Mouse (Mus musculus) MEL (cell line): ENCODE measurements around the gene Scfd2. TPM values are rescaled to one million over a fixed set of nuclear protein-coding genes. Genes with fewer than 3 reads are reported as not detected.

Experiments used
- DNase-seq: peaks from one replicate; pipeline ENCODE4 v3.0.0; 2011; ENCODE audit warnings: low read depth, low spot score
- H3K27ac ChIP-seq: 2 replicates; pipeline ENCODE4 v1.5.1; 2012; ENCODE audit warnings: low read depth, mild to moderate bottlenecking, control low read depth, low read length, moderate library complexity; ENCODE audit not compliant: control insufficient read depth
- H3K27me3 ChIP-seq, 2 experiments: fragments of 150-350 bp in 1 of 2; sonication (generic) in 1 of 2; 2 replicates each; pipeline ENCODE4 v1.6.1; 2012; ENCODE audit warnings: low read length in 2 of 2, mild to moderate bottlenecking in 2 of 2, improper control_type of control experiment in 1 of 2, moderate library complexity in 1 of 2; ENCODE audit not compliant: insufficient read depth in 2 of 2, control insufficient read depth in 1 of 2
- H3K36me3 ChIP-seq, 2 experiments: 2 replicates each; pipeline ENCODE4 v1.6.1; 2012 to 2014; ENCODE audit warnings: low read length in 2 of 2, improper control_type of control experiment in 1 of 2, inconsistent platforms in 1 of 2, mild to moderate bottlenecking in 1 of 2; ENCODE audit not compliant: insufficient read depth in 2 of 2, control insufficient read depth in 1 of 2
- H3K4me1 ChIP-seq, 2 experiments: fragments of 150-350 bp in 1 of 2; sonication (generic) in 1 of 2; 2 replicates each; pipeline ENCODE4 v1.6.1; 2012; ENCODE audit warnings: low read length in 2 of 2, improper control_type of control experiment in 1 of 2, mild to moderate bottlenecking in 1 of 2; ENCODE audit not compliant: insufficient read depth in 2 of 2, control insufficient read depth in 1 of 2
- H3K4me3 ChIP-seq, 2 experiments: fragments of 150-350 bp in 1 of 2; sonication (generic) in 1 of 2; 2 replicates each; pipeline ENCODE4 v1.5.1; 2012; ENCODE audit warnings: low read depth in 2 of 2, low read length in 2 of 2, mild to moderate bottlenecking in 2 of 2, moderate library complexity in 2 of 2, control low read depth in 1 of 2, improper control_type of control experiment in 1 of 2; ENCODE audit not compliant: control insufficient read depth in 1 of 2, insufficient read depth in 1 of 2
- H3K79me2 ChIP-seq: 2 replicates; pipeline ENCODE4 v1.6.1; 2012; ENCODE audit warnings: mild to moderate bottlenecking, low read length, moderate library complexity; ENCODE audit not compliant: control insufficient read depth, poor library complexity, insufficient read depth
- H3K9ac ChIP-seq: 2 replicates; pipeline ENCODE4 v1.6.1; 2012; ENCODE audit warnings: low read depth, mild to moderate bottlenecking, control low read depth, low read length, moderate library complexity; ENCODE audit not compliant: control insufficient read depth, poor library complexity, severe bottlenecking
- H3K9me3 ChIP-seq: fragments of 150-350 bp; sonication (generic); replicated peaks from 2 replicates; pipeline ENCODE4 v1.6.1; 2012; ENCODE audit warnings: mild to moderate bottlenecking, low read length, improper control_type of control experiment, moderate library complexity; ENCODE audit not compliant: insufficient read depth
- CHD1 ChIP-seq: IDR thresholded peaks from 2 replicates; pipeline ENCODE4 v1.6.1; 2012; ENCODE audit warnings: low read depth, mild to moderate bottlenecking, inconsistent platforms, low read length, improper control_type of control experiment
- CTCF ChIP-seq, 3 experiments: IDR thresholded peaks in 2 of 3; conservative IDR thresholded peaks in 1 of 3; 2 replicates each; pipeline ENCODE4 v1.5.1; 2011 to 2012; ENCODE audit warnings: low read length in 3 of 3, low read depth in 2 of 3, mild to moderate bottlenecking in 2 of 3, improper control_type of control experiment in 1 of 3, inconsistent platforms in 1 of 3, mixed read lengths in 1 of 3, moderate library complexity in 1 of 3; ENCODE audit not compliant: control insufficient read depth in 1 of 3, insufficient read depth in 1 of 3, poor library complexity in 1 of 3, severe bottlenecking in 1 of 3
- EP300 ChIP-seq, 2 experiments: IDR thresholded peaks; 2 replicates each; pipeline ENCODE4 v1.6.1; 2011; ENCODE audit warnings: improper control_type of control experiment in 2 of 2, low read length in 2 of 2, low read depth in 1 of 2, mild to moderate bottlenecking in 1 of 2
- ETS1 ChIP-seq: IDR thresholded peaks from 2 replicates; pipeline ENCODE4 v1.6.1; 2012; ENCODE audit warnings: low read depth, mild to moderate bottlenecking, inconsistent platforms, low read length, improper control_type of control experiment, moderate library complexity
- JUND ChIP-seq: IDR thresholded peaks from 2 replicates; pipeline ENCODE4 v1.6.1; 2011; ENCODE audit warnings: low read depth, mild to moderate bottlenecking, improper control_type of control experiment, low read length
- KAT2A ChIP-seq: conservative IDR thresholded peaks from 2 replicates; pipeline ENCODE4 v1.6.1; 2012; ENCODE audit warnings: low read depth, low read length, improper control_type of control experiment, inconsistent platforms
- MAX ChIP-seq: IDR thresholded peaks from 2 replicates; pipeline ENCODE4 v1.6.1; 2011; ENCODE audit warnings: low read length, improper control_type of control experiment
- MYB ChIP-seq: IDR thresholded peaks from 2 replicates; pipeline ENCODE4 v1.6.1; 2011; ENCODE audit warnings: mild to moderate bottlenecking, low read depth, low read length, improper control_type of control experiment
- NELFE ChIP-seq: IDR thresholded peaks from 2 replicates; pipeline ENCODE4 v1.6.1; 2011; ENCODE audit warnings: low read depth, low read length, improper control_type of control experiment
- NRF1 ChIP-seq: IDR thresholded peaks from 2 replicates; pipeline ENCODE4 v1.6.1; 2014; ENCODE audit warnings: low read depth, mild to moderate bottlenecking, inconsistent platforms, low read length, improper control_type of control experiment, moderate library complexity; ENCODE audit not compliant: poor library complexity, insufficient read depth, severe bottlenecking
- POLR2AphosphoS5 ChIP-seq: IDR thresholded peaks from 2 replicates; pipeline ENCODE4 v1.6.1; 2012; ENCODE audit warnings: low read depth, borderline replicate concordance, mild to moderate bottlenecking, inconsistent platforms, low read length, moderate library complexity, mixed read lengths
- RAD21 ChIP-seq: IDR thresholded peaks from 2 replicates; pipeline ENCODE4 v1.6.1; 2011; ENCODE audit warnings: mild to moderate bottlenecking, low read depth, low read length, improper control_type of control experiment
- RCOR1 ChIP-seq: IDR thresholded peaks from 2 replicates; pipeline ENCODE4 v1.6.1; 2012; ENCODE audit warnings: low read depth, mild to moderate bottlenecking, inconsistent platforms, low read length, improper control_type of control experiment
- SMC3 ChIP-seq: IDR thresholded peaks from 2 replicates; pipeline ENCODE4 v1.6.1; 2011; ENCODE audit warnings: low read depth, low read length, improper control_type of control experiment
- TBP ChIP-seq: IDR thresholded peaks from 2 replicates; pipeline ENCODE4 v1.8.0; 2011; ENCODE audit warnings: low read depth, low read length, improper control_type of control experiment
- TCF12 ChIP-seq: IDR thresholded peaks from 2 replicates; pipeline ENCODE4 v1.6.1; 2014; ENCODE audit warnings: low read depth, mild to moderate bottlenecking, inconsistent platforms, low read length, improper control_type of control experiment, moderate library complexity
- USF1 ChIP-seq: IDR thresholded peaks from 2 replicates; pipeline ENCODE4 v1.6.1; 2014; ENCODE audit warnings: low read depth, mild to moderate bottlenecking, inconsistent platforms, low read length, improper control_type of control experiment, moderate library complexity
- ZC3H11A ChIP-seq: IDR thresholded peaks from 2 replicates; pipeline ENCODE4 v1.6.1; 2012; ENCODE audit warnings: low read depth, mild to moderate bottlenecking, inconsistent platforms, low read length, improper control_type of control experiment
- ZKSCAN1 ChIP-seq: IDR thresholded peaks from 2 replicates; pipeline ENCODE4 v1.6.1; 2012; ENCODE audit warnings: low read depth, mild to moderate bottlenecking, inconsistent platforms, low read length, improper control_type of control experiment, moderate library complexity
- ZNF384 ChIP-seq: IDR thresholded peaks from 2 replicates; pipeline ENCODE4 v1.6.1; 2012; ENCODE audit warnings: low read depth, mild to moderate bottlenecking, inconsistent platforms, low read length, improper control_type of control experiment
- polyA plus RNA-seq, 2 experiments: library from polyadenylated mRNA; stranded (reverse) in 1 of 2; unstranded in 1 of 2; fragments of >175 nt in 1 of 2; fragments of >200 nt in 1 of 2; gene quantifications; 2 replicates each; pipeline versions ENCODE4 v1.2.1 to v1.2.4; 2012; ENCODE audit warnings: low replicate concordance in 2 of 2, low read depth in 1 of 2; ENCODE audit not compliant: insufficient read length in 2 of 2, insufficient read depth in 1 of 2, missing spikeins in 1 of 2
- total RNA-seq: library from RNA; depleted of rRNA; stranded (reverse); fragments of 300-350 nt; gene quantifications from 2 replicates; pipeline ENCODE4 v1.2.3, GENCODE M21; 2012

Scfd2 gene
- total and polyA plus RNA-seq, 3 experiments: 18.8 to 20.3 TPM; not detected in 1

DNA sequence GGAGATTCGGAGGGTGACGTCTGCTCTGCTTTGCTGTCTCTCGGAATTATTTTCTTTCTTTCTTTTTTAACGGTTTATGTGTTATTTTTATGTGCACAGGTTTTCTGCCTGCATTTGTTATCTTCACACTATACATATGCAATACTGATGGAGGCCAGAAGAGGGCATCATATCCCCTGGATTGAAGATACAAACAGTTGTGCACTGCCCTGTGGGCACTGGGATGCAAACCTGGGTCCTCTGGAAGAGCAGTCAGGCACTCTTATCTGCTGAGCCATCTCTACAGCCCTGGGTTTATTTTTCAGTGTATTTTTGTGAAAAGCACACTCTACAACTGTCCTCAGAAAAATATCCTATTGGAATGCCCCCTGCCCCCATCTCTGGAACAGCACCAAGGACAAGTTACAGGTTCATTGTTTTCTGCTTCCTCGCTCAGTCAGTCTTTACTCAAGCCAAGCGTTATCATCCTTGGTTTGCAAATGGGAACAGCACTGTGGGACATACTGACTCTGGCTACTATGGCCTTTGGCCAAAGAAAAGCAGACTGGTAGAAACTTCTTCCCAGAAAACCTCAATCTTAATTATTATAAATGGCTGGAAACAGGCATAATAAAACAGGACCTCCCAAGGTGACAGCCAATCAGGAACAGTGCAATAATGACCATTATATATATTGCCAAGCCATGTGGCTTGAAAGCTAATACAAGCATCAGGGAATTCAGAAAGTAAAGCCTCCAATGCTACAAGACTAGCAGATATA lies 75.9 kb downstream of the Scfd2 start:
- Histone ChIP-seq H3K9ac (no peak overlapping the region), H3K9me3 (no peaks in the 10 kb centered on the region), H3K79me2 (no peaks in the 10 kb centered on the region), H3K27me3 (no peaks in the 10 kb centered on the region), H3K4me1 (no peaks in the 10 kb centered on the region), H3K27ac (no peak overlapping the region), H3K36me3 (no peaks in the 10 kb centered on the region), H3K4me3 (no peak overlapping the region)
- TF ChIP-seq TCF12: no peak
- peak; percentile 36 to 60 (median 55) for TF ChIP-seq CTCF (IDR thresholded peaks at IDR 0.05 in 2 of 3, conservative IDR thresholded peaks at IDR 0.05 in 1 of 3; ENCODE audit: control insufficient read depth in 1 of 3, insufficient read depth in 1 of 3, low read depth in 2 of 3, low read length in 3 of 3, poor library complexity in 1 of 3, severe bottlenecking in 1 of 3)
- TF ChIP-seq NRF1: no peak
- no peak for TF ChIP-seq JUND
- TF ChIP-seq USF1: no peak
- no peak for TF ChIP-seq MAX
- TF ChIP-seq ETS1: no peak
- TF ChIP-seq SMC3: peak; percentile 55
- peak; percentile 56 for TF ChIP-seq ZC3H11A
- no peak for TF ChIP-seq NELFE
- no peak for TF ChIP-seq EP300 (IDR thresholded peaks at IDR 0.05; ENCODE audit: low read depth in 1 of 2, low read length in 2 of 2)
- peak; percentile 55 for TF ChIP-seq RAD21
- no peak for TF ChIP-seq KAT2A
- peak; percentile 50 for DNase-seq

DNA sequence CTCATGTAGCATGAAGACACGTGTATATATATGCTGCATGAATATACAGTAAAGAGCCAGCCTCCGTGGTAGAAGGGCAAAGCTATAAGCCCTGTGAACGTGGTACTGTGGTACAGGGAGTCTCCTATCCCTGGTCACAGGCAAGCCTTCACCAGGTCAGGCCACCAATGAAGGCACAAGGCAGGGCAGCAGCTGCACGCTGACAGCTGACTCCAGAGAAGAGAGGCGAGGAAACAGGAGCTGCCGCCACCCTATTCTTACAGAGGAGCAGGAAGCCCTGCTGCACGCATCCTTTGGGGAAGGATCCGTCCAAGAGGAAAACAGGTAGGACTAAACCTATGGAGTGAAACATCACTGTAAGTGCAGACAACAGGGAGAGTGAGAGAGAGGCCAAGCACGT lies 76.5 kb downstream of the Scfd2 start:
- Histone ChIP-seq H3K79me2 (no peaks in the 10 kb centered on the region), H3K9me3 (no peaks in the 10 kb centered on the region)
- no peak for TF ChIP-seq ZKSCAN1
- TF ChIP-seq CHD1: no peak
- TF ChIP-seq JUND: no peak
- no peak for TF ChIP-seq EP300 (IDR thresholded peaks at IDR 0.05; ENCODE audit: low read depth in 1 of 2, low read length in 2 of 2)
- no peak for TF ChIP-seq ZNF384
- no peak for TF ChIP-seq TCF12
- TF ChIP-seq MAX: no peak
- TF ChIP-seq TBP: no peak
- no peak for TF ChIP-seq RCOR1
- TF ChIP-seq NRF1: no peak
- no peak for TF ChIP-seq ETS1
- no peak for TF ChIP-seq MYB
- no peak for TF ChIP-seq POLR2AphosphoS5
- no peak for TF ChIP-seq NELFE
- no peak for TF ChIP-seq USF1
- no peak for TF ChIP-seq RAD21
- TF ChIP-seq, all 39 proteins: peak for 0
- no peaks in the 10 kb centered on the region for H3K36me3 ChIP-seq
- no peak overlapping the region for H3K27ac ChIP-seq
- no peaks in the 10 kb centered on the region for H3K4me1 ChIP-seq
- H3K9ac ChIP-seq: no peak overlapping the region
- H3K4me3 ChIP-seq: no peak overlapping the region
- DNase-seq: no peak
- H3K27me3 ChIP-seq: no peaks in the 10 kb centered on the region
